Mouse (Mus musculus) CD8-positive naive resting alpha-beta T cell, adult 2 months (primary cell): ENCODE results near the gene Rnase1.
"Not testable (repeated sequence)": the region's sequence is repeated elsewhere in the genome, so short reads cannot be mapped to it uniquely, and the experiment has no call there.

ENCODE experiments used
- DNase-seq, 2 experiments: peaks; one replicate each; pipeline ENCODE4 v3.0.0; 2022; ENCODE audit warnings: low read depth in 2 of 2, low spot score in 2 of 2

Gene Rnase1

DNA sequence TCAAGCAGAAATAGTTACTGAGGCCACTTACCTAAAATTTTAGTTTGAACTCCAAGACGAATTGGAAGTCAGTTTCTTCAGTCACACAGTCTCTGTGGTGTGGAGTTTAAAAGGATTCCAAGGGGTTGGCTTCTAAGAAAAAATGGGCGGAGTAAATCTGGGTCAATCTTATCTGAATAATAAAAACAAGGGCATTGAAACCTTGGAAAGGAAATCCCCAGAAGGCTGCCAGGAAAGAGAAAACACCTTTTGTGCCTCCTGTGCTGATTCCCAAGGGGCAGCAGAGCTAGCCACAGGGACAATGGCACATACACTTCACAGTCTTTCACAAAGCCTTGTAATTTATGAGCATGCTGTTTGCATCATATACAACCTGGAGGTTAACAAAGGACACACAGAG is at the start of gene Rnase1:
Rnase1 (minus strand) TSS at position 101 of the 400 bp plus-strand sequence.
- DNase-seq = no peak

DNA sequence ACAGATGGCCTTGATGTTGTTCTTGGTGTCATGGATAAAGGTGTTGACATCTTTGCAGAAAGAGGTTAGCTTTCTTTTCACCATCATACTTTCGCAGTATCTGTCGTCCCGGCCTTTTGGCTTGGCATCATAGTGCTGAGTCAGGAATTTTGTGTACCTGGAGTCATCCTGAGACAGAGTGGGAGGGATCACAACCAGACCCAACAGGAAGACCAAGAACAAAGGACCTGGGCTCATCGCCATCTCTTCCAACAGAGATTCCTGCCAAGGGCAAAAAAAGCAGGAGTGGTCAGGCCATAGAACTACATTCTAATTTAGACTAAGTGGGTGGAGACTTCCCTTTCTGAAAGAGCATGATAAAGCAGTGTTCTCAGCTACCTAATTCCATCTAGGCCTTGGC is 49.1 kb upstream of the Rnase1 start:
- no peak for DNase-seq

DNA sequence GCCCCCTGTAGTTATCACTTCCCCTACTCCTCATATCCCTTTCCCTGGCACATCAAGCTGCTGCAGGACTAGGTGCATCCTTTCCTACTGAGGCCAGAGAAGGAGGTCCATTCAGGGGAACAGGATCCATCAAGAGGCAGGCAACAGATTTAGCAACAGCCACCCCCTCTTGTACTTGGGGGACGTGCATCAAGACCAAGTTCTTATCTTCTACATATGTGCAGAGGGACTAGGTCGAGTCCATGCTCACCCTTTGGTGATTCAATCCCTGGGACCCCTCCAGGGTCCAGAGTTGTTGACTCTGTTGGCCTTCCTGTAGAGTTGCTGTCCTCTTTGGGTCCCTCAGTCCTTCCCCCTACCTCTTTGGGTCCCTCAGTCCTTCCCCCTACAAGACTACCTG is 34.5 kb upstream of the Rnase1 start:
- not testable (repeated sequence) for DNase-seq

DNA sequence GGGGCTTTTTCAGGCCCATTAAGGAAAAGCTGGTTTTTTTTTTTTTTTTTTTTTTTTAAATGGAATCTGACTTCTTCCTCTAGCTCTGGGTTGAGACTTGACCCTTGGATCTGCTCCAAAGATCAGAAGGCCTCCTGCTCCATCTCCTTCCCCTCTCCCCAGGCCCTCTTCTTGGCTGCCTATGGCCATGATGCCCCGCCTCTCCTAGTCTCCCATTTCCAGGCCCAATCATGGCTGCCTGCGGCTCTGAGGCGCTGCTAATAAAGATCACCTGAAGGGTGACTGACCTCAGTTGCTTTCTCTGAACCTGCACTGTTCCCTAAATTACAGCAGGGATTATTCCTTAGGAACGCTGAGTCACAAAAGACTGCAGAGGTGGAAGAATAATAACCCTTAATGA is 27.3 kb upstream of the Rnase1 start:
- no peak for DNase-seq

DNA sequence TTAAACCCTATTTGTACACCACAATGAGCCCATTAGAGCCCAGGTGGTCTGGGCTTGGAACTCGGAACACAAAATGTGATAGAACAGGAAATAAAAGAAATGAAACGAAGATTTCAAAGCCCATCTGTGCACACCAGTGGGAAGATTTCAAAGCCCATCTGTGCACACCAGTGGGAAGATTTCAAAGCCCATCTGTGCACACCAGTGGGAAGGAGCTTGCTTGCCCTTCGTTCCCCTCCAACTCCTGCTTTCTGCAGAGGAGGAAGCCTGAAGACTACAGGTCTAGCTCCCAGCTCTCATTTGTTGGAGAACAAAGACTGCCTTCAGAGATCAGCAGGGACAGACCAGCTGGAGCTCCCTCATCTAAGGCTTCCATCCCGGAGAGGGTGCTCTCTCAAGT is 26.4 kb upstream of the Rnase1 start:
- not testable (repeated sequence) for DNase-seq

DNA sequence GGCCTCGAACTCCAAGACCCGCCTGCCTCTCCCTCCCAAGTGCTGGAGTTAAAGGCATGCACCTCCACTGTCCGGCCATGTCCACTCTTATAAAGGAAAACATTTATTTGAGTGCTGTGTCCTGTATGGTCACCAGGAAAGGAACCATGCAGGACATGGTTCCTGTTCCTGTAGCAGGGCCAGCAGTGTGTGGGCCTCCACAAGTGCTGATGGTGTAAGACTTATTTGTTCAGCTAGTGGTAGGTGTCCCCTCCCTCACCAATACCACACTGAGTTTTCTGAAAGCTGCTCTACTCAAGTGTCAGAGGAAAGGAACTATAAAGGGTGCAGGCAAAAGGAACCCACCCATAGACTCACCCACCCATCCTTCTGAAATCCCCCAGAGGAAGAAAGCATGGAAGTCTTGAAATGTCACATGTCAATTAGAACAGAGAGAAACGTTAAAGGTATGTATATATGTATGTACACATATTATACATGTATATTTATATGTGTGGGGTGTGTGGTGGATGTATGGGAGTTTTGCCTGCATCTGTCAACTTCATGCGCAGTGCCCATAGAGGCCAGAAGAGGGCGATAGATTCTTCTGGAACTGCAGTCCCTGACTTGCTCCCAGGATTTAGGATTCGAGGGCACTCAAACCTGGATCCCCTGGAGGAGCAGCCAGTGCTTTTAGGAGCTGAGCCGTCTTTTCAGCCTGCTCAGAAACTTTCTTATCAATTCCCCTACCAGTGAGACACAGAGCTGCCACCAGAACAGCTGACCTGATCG is 25.7 kb upstream of the Rnase1 start:
- DNase-seq = not testable (repeated sequence)

DNA sequence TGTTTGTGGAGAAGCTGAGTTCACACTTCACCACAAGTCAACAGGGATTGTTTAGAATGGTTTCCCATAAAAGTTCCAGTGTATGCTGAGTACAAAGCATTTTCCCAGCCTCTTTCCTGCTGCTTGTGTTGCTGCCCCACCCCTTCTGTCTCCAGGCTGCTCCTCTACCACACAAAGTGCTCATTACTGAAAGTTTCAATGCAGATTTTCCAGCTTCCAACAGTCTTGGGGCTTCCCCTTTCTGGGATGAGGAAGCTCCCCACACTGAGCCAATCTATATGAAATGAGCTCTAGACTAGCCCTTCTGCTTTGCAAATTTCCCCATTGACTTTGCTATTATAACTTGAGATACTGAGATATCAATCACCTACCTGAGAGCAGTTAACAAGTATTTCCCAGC is 19.5 kb upstream of the Rnase1 start:
- no peak for DNase-seq

DNA sequence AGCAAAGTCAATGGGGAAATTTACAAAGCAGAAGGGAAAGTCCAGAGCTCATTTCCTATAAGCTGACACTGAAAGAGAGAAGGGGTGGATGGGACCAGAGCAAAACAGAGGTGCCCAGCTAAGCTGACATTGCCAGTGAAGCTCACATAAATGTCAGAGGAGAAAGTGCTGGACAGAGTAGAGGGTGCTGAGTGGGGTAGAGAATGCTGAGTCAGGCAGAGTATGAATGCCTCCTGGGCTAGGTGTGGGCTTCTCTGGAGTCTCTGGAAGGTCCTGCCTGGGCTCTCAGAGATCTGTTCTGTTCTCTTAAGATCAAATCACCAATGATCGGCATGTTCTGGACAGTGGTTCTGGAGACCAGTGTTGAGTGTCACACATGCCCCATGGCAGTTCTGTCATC is 18.9 kb upstream of the Rnase1 start:
- no peak for DNase-seq

DNA sequence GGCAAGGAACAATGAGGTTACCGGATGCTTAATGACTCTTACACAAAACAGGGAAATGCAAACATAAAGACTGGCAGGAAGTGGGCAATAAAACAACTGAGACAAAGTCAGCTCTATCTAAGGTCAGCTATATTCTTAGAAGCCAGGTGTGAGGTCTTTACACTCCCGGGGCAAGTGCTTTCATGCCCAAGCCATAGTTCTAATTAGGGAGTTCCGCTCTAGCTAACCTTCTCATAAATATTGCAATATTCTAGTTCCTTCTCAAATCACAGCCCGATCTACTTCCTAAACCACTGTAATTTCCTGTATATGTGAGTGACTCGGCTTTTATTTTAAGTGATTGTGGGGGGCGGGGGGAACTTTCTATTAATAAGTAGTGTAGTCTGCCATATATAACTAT is 16.7 kb upstream of the Rnase1 start:
- DNase-seq = not testable (repeated sequence)

DNA sequence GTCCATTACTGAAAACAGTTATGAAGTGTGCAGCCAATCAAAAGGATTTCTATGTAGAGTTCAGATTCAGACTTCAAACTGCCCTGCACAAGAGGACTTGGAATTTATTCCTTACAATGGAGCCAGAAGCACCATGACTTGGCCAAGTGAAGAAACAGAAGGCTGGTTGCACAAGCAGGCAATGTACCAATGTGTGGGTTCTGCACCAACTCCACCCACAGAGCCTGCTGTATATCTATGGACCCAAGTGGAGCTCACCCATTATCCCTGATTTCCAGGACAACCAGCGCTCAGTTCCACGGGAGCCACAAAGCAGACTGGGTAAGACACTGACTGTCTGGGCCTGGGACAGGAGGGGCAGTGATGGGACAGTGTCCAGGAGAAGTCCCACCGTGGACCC is 15.4 kb upstream of the Rnase1 start, which contains the start of gene Rnase2b:
Rnase2b (plus strand) TSS at position 285 of the 400 bp plus-strand sequence.
- DNase-seq = not testable (repeated sequence)

DNA sequence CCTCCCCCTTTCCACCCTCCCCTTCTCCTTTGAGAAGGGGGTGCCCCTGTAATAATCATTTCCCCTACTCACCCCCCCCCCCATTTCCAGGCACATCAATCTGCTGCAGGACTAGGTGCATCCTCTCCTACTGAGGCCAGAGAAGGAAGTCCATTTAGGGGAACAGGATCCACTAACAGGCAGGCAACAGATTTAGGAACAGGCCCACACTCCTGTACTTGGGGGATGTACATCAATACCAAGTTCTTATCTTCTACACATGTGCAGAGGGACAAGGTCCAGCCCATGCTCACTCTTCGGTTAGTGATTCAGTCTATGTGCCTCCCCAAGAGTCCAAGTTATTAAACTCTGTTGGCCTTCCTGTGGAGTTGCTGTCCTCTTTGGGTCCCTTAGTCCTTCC is 10.5 kb upstream of the Rnase1 start:
- no peak for DNase-seq

DNA sequence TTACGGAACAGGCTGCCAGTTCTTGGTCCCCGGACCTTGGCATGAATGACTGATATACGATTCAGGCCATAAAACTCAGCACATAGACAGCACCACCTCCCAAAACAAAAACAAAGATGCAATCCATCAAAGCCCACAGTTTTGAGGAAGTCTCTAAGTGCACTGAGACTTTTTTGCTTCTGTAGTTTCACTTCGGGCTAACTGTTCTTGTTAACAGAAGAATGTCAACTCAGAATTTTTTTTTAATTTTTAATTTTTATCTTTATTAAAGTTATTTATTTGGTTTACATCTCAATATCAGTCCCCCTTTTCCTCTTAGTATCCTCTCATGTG is 10.1 kb upstream of the Rnase1 start:
- DNase-seq = no peak

DNA sequence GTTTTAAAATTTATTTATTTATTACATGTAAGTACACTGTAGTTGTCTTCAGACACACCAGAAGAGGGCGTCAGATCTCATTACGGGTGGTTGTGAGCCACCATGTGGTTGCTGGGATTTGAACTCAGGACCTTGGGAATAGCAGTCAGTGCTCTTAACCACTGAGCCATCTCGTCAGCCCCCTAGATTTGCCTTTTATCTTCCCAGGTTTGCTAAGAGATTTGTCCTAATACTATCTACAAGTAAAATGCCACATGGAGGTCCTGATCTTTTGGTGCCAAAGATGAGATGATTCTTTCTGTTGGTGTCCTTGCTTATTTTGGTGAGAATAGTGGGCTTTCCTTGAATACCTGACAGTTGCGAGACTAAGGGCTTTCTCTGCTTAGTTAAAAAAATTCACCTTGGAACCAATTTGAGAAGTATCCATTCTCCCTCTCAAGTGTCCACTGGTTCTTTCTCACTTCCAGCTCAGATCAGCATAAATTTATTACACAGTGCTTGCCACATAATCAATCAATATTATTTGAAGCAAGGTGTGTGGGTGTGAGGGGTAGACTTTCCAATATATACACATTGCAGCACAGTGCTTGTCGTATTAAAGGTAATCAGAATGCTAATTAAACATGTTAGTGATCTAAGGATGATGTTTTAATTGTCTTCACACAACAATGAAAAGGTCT is 9.6 kb upstream of the Rnase1 start:
- DNase-seq = no peak

DNA sequence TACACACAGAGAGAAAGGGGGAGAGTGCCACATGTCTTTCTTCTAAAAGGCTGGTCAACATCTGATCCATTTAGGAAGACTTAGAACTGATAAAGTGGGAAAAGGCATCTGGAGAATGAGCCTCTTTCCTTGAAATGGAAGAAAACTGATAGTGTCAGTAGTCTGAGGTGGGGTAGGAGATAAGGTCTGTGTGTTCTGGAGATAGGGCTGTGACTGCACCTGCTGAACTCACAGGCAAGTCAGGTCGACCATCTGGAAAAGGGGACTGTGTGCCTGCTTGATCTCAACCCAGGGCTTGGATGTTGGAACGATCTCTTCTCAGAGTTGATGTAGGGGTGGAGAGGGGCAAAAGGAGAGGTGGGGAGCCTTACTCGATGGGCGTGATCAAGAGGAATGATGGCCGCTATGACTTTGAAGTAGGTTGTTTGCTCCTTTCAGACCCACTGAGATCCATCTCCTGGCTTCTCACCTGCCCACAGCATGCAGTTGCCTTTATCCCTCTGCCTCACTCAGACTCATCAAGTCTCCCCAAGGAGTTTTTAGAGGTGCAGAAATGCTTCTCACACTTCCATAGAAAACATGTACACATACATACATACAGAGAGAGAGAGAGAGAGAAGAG is 5.8 kb upstream of the Rnase1 start:
- DNase-seq = no peak

DNA sequence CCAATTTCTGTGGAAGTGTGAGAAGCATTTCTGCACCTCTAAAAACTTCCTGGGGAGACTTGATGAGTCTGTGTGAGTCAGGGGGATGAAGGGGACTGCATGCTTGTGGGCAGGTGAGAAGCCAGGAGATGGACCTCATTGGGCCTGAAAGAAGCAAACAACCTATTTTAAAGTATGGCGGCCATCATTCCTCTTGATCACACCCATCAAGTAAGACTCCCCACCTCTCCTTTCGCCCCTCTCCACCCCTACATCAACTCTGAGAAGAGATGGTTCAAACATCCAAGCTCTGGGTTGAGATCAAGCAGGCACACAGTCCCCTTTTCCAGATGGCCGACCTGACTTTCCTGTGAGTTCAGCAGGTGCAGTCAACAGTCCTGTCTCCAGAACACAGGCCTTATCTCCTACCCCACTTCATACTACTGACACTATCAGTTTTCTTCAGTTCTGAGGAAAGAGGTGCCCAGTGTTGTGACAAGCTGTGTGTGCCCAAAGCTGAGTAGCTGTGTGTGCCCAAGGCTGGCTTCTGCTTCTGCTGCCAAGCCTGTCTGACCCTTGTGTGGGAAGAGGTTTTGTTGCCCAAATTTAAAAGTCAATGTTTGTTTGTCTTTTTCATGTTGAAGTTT is 3.7 kb upstream of the Rnase1 start:
- no peak for DNase-seq

DNA sequence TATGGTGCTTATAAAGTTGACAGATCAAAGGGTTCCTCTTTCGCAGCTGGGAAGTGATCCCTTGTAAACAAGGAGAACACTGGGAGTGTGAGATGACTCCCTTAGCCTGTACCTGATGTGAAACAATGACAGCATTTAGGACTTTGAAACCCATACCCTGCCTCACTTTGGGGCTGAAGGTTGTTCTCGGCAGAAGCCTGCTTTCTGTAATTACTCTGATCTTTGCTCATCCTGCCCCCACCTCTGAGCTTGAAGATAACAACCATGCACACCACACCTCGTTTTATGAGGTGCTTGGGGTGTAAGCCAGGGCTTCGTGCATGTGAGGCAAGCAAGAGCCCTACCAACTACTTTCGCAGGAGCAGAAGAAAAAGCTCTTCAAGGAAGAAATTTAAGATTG is 2.6 kb upstream of the Rnase1 start:
- no peak for DNase-seq

DNA sequence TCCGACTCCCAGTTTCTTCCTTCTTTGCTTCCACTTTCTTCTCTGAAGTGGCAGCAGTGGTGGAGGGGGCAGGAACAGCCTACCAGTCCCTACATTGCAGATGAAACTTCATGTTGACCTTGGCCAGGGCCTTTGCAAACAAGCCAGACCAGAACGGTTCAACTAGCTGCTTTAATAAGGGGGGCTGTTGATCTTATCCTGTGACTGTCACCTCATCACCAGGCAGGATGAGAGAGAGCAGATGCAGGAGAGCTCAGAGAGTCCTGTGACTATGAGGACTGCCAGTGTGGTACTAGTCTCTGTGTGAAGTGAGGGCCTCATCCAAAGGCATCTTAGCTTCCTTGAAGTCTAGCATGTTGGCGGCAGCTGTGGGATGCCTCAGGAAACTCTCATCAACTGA is 1.4 kb upstream of the Rnase1 start:
- no peak for DNase-seq

DNA sequence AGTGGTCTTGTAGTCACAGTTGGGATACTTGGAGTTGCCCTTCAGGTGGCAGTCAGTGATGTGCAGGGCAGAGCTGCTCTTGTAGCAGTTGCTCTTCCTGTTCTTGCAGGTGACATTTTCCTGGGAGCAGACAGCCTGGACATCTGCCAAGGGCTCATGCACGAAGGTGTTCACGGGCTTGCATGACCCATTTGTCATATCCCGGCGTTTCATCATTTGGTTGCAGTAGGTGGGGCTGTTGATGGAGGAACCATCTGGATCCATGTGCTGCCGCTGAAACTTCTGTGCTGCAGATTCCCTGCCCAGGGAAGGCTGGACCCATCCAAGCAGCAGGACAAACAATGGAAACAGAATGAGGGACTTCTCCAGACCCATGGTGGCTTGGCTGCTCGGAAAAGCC is 1.1 kb downstream of the Rnase1 start:
- DNase-seq = no peak

DNA sequence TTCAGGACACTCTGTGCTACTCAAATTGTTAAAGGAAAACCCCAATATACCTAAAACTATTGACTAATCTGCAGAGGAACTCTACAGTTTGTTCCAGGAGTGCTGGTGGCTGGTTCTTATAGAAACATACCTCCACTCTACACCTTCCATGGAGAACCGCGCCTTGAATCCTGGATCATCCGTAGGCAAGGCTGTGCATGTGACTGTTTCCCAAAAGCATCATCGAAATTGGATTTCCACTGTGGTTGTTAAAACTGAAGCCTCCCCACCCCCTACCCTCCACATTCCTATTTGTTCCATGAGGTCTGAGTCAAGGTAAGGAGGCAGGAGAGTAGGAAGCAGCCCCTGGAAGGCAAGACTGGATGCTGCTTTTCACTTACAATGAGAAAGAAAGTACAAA is 2.1 kb downstream of the Rnase1 start:
- no peak for DNase-seq

DNA sequence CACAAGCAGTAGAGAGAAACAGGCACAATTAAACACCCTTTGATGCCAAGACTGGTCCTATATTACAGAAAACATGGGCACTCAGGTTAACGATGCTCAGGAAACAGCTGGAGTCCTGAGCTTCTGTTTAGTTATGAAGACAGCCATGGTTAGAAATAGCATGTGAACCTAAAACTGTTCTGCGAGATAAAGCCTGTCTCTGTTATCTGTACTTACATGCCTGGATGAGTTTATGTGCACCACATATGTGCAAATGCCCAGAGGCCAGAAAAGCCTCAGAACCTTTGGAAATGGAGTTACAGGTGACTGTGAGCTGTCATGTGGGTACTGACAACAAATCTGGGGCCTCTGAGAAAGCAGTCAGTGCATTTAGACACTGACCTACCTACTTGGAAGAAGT is 2.6 kb downstream of the Rnase1 start:
- DNase-seq = no peak

DNA sequence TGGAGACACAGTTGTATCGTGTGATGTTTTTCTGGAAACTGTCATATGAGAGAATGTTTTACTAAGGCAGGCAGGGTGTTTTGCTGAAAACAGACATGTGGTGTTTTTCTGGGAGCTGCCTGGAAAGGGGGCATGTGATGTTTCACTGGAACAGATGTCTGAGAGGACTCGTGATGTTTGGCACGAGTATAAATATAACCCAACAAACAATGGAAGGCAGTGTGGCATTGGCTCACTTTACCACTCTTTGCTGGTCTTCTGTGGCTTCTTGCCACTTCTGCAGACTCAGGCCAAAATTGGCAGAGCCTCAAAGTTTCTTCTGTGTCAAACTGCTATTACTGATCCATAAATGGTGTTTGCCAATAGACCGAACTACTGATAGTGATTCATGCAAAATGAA is 3.3 kb downstream of the Rnase1 start:
- no peak for DNase-seq

DNA sequence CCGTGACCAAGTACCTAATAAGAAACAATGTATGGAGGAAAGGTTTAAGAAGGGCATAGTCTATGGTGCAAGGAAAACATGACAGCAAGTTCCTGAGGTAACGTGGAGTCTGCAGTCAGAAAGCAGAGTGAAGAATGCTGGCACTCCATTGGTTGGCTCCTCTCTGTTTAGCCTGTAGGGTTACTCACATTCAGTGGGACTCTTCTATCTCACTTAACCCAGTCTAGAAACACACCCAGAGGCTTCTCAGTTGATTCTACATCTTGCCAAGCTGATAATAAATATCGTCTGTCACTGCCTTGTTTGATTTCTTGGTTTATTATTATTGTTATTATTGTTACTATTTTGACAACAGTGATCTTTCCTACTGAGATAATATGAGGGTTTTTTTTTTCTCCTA is 4.0 kb downstream of the Rnase1 start:
- DNase-seq = no peak
